Mouse (Mus musculus): ENCODE data around the gene Frmd4a.
A peak's percentile ranks its signal among the peaks of the same experiment; 100 is the strongest.

Gene Frmd4a

DNA sequence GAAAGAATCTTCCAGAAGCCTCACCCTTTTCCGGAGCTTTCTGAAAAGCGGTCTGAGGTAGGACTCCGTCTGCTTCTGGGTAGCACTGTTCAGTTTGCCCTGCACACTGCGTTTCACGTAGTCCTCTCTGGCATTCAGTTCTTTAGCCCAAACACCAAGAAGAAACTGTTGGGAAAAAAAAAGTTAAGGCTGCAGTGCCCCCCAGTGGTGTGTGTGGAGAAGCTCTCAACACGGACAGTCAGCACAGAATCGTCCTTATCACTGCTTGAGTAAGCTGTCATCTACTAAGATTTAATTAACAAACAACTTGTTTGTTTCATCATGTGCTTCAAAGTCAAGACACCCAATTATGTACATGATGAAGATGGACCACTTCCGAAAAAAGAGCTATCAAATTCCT is 618.3 kb downstream of the Frmd4a start:
- no peak for DNase-seq

DNA sequence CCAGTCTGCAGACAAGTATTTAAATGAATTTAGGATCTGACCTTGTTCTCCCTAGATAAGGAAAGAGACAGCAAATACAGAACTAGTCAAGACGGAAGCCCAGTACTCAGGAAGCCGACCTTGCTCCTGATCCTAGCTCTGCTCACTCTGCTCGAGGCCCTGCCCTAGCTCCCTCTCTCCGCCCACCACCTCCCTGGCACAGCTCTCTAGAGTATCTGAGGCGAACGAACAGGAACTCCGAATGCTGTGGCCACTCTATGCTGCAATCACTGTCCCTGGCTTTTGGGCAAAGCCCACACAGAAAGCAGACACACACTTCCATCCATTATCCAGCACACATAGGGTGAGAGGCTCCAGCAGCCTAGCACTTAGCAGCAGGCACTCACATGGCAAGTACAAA is 619.1 kb downstream of the Frmd4a start:
- no peak for DNase-seq

DNA sequence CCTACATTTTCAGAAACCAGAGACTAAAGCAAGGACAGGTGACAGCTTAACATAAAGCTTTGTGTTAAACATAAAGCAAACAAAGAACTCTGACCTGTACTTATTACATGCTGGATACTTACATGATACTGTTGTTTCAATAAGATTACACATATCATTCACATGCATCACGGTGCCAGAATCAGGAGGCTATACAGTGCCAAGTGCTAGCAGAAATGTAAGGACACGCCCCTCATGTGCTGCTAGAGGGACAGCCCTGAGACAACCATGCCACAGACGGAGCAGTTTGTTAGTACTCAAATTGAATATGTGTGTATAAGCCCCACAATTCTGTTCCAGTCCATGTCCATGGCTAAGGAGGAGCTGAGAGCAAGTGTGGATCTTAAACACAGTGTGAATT is 620.7 kb downstream of the Frmd4a start:
- DNase-seq, result no peak

DNA sequence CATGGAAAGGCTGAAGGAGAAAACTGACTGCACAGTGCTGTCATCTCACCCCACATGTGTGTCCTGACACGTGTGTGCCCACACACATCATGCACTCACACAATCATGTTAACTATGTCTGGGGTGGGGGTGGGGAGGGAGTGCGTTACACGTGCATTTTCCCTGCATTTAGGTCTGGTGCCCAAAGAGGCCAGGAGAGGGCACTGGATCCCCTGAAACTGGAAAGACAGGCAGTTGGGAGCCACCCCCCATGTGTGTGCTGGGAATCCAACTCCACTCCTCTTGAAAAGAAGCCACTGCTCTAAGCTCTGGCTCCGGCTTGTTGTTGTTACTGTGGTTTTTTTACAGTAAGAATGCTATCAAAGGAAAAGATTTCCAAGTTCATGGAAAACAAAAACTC is 627.5 kb downstream of the Frmd4a start:
- no peak for DNase-seq

DNA sequence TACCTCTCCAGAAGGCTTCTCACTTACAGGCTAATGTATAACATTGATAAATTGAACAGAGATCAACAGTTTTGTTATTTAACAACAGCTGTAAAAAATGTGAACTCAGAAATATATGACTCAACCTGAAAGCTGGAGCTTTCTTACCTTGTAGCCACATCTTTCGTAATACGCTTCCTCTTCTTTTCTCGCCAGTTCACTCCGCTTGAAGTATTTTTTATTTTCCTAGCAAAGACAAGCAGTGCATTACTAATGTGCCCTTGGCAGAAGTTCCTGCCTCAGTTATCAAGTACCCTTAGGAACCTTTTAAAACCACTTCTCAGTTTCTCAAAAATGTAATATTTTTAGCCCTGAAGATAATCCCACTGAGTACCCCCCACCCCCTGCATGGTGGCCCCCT is 630.6 kb downstream of the Frmd4a start:
- DNase-seq, result no peak

DNA sequence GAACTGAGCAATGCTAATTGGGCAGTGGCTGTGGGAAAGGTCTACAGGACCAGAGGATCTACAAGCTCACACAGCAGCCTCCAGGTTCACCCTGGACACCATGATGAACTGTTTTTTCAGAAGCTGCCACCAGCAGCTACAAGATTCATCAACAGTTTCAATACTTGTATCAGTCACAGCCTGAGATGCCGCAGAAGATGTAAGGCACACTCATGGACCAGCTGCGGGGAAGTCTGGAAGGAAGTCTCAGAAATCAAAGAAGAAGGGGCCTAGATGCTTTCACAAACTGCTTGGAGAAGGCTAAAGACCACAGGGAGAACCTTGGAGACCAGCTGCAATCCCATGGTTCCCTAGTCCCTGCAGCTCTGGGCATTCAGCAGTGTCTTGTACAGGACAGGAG is 632.1 kb downstream of the Frmd4a start:
- DNase-seq, result no peak

DNA sequence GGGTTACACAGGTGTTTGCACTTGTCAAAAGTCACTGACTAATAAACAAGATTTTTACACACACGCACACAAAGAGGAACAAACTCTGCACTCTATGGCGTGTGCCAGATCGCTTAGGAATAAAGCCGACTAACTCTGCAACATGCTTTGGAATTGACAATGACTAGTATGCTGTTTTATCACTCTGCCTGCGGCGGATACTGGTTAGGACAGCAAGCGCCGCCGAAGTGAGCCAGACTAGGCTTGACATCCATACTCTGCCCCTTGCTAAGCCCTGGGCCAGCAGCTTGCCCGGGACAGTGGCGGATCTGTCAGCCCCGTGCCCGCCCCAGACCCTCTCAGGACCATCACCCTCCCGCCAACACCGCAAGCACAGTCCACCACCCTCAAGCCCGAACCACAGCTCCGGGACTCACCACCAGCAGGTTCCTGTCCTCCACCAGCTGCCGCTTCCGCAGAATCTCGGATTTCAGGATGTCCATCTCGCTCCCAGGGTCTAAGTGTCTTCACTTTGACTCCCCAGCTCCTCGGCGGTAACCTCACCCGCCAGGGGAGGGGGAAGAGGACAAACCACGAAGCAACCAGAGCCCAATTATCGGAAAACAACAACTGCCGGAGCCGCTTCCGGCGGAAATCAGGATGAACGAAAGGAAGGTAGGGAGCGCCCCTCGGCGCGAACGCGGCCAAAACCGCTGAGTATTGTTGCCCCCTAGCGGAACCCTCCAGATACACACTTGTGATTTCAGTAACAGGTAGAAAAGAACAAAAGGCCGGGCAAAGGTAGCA is 634.2 kb downstream of the Frmd4a start, which contains the start of gene Prpf18:
Gene Prpf18, minus strand, starts transcription at position 614 of the 786 bp plus-strand sequence.
- peak; percentile 87 for DNase-seq

DNA sequence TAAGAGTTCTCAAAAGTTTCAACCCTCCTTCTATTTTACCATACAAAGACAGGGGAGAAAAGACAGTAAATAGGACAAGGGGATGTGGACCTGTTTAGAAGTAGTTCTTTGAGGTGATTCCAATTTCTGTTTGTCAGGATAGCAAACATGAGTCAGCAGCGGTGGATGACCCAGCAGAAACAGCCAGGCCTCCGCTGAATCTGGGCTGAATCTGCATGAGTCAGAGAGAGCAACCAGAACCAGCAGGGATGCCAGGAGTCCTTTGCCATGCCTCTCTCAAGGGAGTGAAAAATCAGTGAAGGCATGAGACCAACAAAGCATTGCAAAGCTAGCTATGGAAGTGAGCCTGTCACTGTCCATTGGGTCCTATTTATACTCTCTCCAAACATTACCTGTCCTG is 643.2 kb downstream of the Frmd4a start:
- no peak for DNase-seq

Measured in cerebellum, adult 9-10 months (tissue).